Mouse (Mus musculus): Measurements from ENCODE around the gene Hipk2. TPM values are rescaled to one million over a fixed set of nuclear protein-coding genes. Genes with fewer than 3 reads are reported as not detected.

Gene Hipk2
- total RNA-seq, 4 experiments from 2014 or later = 143 to 161 (median 151) TPM

DNA sequence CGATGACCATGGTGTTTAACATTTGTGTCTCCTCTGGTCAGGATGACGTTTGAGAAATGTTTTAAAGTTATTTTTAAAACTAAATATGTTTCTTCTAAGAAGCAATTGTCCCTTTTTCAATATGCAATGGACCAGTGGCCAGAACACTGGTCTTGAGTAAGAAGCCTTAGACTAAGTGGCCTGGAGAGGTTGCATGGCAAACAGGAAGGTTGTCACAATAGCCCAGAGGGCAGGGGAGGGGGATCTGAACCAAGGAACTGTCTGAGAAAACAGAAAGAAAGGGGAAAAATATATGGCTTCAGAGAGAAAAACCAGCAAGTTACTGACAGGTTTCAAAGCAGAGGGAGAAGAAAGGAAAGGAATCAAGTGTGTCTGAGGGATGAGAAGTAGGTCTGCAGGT is 47.8 kb downstream of the Hipk2 start:
- DNase-seq = no peak

DNA sequence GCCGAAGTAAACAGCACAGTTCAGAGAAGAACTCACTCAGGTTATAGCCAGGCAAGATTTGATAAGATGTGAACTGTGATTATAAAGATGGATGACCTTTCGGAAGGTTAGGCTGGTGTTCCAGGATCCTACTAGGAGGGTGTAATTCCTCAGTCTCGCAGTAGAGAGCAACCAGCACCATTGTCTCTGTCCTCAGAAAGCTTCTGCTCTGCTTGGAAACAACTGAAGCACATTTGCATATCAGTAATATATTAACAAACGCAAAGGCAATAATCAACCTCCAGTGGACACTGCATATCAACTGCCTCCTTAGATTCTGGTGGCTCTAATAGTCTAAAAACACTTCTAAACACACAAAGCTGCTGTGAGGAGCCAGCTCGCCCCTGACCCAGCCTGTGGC is 48.5 kb downstream of the Hipk2 start:
- DNase-seq = no peak

DNA sequence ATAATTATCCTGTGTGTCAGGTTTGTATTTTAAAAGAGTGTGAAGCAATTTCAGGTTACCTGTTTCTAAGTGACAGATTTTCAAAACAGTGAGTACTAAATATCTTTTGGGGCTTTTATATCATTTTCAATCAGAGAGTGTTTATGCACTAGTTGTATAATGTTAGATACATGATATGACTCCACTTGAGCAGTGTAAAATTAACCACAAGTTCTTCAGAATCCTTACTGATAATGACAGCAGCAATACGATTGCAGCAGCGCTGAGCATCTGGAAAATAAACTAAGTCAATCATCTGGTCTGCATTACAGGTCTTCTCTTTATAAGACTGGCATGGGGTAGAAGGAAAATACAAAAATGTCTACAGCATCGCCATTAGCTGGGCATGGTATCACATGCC is 49.1 kb downstream of the Hipk2 start:
- DNase-seq = no peak

DNA sequence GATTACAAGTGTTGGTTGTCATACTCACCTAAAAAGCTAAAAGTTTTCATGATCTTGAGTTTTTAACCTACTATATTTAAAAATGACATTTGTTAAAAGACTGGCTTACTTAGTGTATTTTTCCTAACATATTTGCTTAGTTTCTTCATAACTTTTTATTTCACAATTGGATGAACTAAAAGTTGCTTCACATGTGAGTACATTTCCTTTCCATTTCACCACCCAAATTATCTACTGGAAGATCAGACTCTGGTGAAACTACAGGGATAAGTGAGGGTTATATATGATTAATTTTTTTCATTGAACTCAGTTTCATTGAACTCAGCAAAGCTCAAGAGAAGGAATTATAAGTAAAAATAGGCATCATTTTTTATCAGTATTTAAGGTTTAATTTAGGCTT is 50.1 kb downstream of the Hipk2 start:
- DNase-seq = no peak

GRCm38 (mm10) chr6:38823827-38824226 is 52.1 kb downstream of the Hipk2 start:
- DNase-seq = peak; percentile 66

GRCm38 (mm10) chr6:38823164-38823563 is 52.8 kb downstream of the Hipk2 start:
- no peak for DNase-seq

GRCm38 (mm10) chr6:38821686-38822085 is 54.3 kb downstream of the Hipk2 start:
- DNase-seq = no peak

DNA sequence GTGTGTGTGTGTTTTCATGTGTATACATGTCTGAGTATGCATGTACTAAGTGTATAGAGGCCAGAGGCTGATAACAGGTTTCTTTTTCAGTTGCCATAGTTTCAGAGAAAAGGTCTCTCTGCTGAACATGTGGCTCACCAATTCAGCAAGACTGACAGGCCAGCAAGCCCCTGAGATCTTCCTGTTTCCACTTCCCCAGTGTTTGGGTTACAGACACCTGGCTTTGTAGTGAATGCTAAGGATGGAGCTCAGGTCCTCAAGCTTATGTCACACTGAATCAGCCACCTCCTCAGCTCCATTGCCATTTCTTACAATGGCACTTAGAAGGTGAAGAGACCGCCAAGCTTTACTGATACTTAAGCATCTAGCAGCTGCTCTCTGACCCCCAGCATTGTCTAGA is 55.1 kb downstream of the Hipk2 start:
- no peak for DNase-seq

GRCm38 (mm10) chr6:38816216-38816615 is 59.7 kb downstream of the Hipk2 start:
- no peak for DNase-seq

- no peak for DNase-seq
These were observed 60.4 kb downstream of the Hipk2 start for GRCm38 (mm10) chr6:38815582-38815981.

GRCm38 (mm10) chr6:38814690-38815089 is 61.3 kb downstream of the Hipk2 start:
- DNase-seq = no peak

GRCm38 (mm10) chr6:38811459-38812145 is 64.4 kb downstream of the Hipk2 start:
- no peak for DNase-seq

DNA sequence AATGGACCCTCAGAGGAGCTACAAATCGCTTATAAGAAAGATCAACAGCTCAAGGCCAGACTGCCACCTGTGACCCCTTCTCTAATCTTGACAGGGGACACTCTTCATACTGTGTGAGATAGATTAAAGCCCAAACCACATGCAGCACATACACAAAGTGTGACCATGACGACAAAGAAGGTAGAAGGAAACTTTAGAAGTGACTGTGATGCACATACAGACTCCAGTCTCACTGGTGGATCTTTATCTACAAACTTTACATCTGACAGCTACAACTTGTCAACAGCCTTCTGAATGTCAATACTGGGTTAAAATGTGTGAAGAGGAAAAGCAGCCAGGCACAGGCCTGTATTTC is 65.9 kb downstream of the Hipk2 start:
- DNase-seq = no peak

DNA sequence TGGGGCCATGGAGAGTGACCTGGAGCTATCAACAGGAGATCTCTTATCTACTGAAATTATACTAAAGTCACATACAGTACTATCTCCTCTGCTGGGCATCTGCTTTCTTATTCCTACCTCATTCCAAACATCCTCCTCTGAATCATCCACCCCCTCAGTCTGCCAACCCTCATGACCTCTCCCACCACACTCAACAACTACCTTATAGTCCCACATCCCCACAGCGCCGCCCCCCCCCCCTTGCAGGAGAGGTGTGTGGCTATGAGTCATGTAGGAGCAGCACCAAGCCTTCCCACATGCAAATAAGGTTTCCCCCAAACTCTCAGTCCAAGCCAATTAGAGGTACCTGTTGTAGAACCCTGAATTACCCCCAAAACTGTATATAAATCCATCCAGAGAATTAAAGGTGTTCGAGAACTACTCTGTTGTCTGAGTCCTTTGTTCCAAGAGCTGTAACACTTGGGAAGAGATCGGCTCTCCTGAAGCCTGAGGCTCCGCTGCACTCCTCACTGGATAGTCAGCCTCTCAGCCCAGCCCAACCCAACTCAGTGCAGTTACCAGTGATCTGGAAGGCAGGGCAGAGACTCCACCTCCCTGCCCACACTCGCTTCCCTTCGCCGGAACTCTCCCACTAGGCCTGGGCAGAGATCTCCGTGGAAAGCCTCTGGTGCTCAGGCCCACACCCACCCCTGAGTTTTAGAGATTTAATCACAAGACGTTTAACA is 66.4 kb downstream of the Hipk2 start:
- no peak for DNase-seq

GRCm38 (mm10) chr6:38808317-38808716 is 67.6 kb downstream of the Hipk2 start:
- DNase-seq = no peak

GRCm38 (mm10) chr6:38806963-38807445 is 69.0 kb downstream of the Hipk2 start:
- DNase-seq = no peak

- no peak for DNase-seq
These were observed 70.4 kb downstream of the Hipk2 start for GRCm38 (mm10) chr6:38805612-38806011.

- DNase-seq = no peak
These were observed 74.7 kb downstream of the Hipk2 start for GRCm38 (mm10) chr6:38801252-38801651.

DNA sequence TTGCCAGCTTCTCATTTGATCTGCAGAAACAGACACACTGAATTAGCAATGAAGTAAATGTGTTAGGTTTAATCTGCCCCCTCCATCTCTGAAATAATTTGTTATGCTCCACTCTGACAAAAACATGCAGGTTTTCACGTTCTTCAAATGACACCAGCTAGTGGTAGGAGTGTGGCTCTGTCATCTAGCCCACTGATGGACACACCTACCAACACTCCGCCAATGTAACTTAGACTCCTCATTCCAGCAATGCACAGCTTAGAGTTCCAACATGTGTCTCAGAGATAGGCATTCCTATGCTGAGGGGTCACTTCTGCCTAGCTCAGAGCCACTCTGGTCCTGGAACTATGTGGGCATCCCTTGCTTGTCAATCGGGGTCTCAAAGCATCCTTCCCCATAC is 78.4 kb downstream of the Hipk2 start:
- DNase-seq = no peak

GRCm38 (mm10) chr6:38796993-38797392 is 79.0 kb downstream of the Hipk2 start:
- no peak for DNase-seq

- DNase-seq = no peak
These were observed 79.6 kb downstream of the Hipk2 start for GRCm38 (mm10) chr6:38796388-38796787.

GRCm38 (mm10) chr6:38795096-38795816 is 80.7 kb downstream of the Hipk2 start:
- DNase-seq = no peak

GRCm38 (mm10) chr6:38792966-38793365 is 83.0 kb downstream of the Hipk2 start:
- peak; percentile 34 for DNase-seq

Measured in adrenal gland, adult 8-10 months (tissue).